Mouse (Mus musculus) MEL (cell line): ENCODE data around the gene Cenpp. TPM values are rescaled to one million over a fixed set of nuclear protein-coding genes. Genes with fewer than 3 reads are reported as not detected.

Experiments
- DNase-seq: peaks from one replicate; pipeline ENCODE4 v3.0.0; 2011; ENCODE audit warnings: low read depth, low spot score
- H3K27ac ChIP-seq: 2 replicates; pipeline ENCODE4 v1.5.1; 2012; ENCODE audit warnings: low read depth, mild to moderate bottlenecking, control low read depth, low read length, moderate library complexity; ENCODE audit not compliant: control insufficient read depth
- H3K27me3 ChIP-seq, 2 experiments: fragments of 150-350 bp in 1 of 2; sonication (generic) in 1 of 2; 2 replicates each; pipeline ENCODE4 v1.6.1; 2012; ENCODE audit warnings: low read length in 2 of 2, mild to moderate bottlenecking in 2 of 2, improper control_type of control experiment in 1 of 2, moderate library complexity in 1 of 2; ENCODE audit not compliant: insufficient read depth in 2 of 2, control insufficient read depth in 1 of 2
- H3K36me3 ChIP-seq, 2 experiments: 2 replicates each; pipeline ENCODE4 v1.6.1; 2012 to 2014; ENCODE audit warnings: low read length in 2 of 2, improper control_type of control experiment in 1 of 2, inconsistent platforms in 1 of 2, mild to moderate bottlenecking in 1 of 2; ENCODE audit not compliant: insufficient read depth in 2 of 2, control insufficient read depth in 1 of 2
- H3K4me1 ChIP-seq, 2 experiments: fragments of 150-350 bp in 1 of 2; sonication (generic) in 1 of 2; 2 replicates each; pipeline ENCODE4 v1.6.1; 2012; ENCODE audit warnings: low read length in 2 of 2, improper control_type of control experiment in 1 of 2, mild to moderate bottlenecking in 1 of 2; ENCODE audit not compliant: insufficient read depth in 2 of 2, control insufficient read depth in 1 of 2
- H3K4me3 ChIP-seq, 2 experiments: fragments of 150-350 bp in 1 of 2; sonication (generic) in 1 of 2; 2 replicates each; pipeline ENCODE4 v1.5.1; 2012; ENCODE audit warnings: low read depth in 2 of 2, low read length in 2 of 2, mild to moderate bottlenecking in 2 of 2, moderate library complexity in 2 of 2, control low read depth in 1 of 2, improper control_type of control experiment in 1 of 2; ENCODE audit not compliant: control insufficient read depth in 1 of 2, insufficient read depth in 1 of 2
- H3K79me2 ChIP-seq: 2 replicates; pipeline ENCODE4 v1.6.1; 2012; ENCODE audit warnings: mild to moderate bottlenecking, low read length, moderate library complexity; ENCODE audit not compliant: control insufficient read depth, poor library complexity, insufficient read depth
- H3K9ac ChIP-seq: 2 replicates; pipeline ENCODE4 v1.6.1; 2012; ENCODE audit warnings: low read depth, mild to moderate bottlenecking, control low read depth, low read length, moderate library complexity; ENCODE audit not compliant: control insufficient read depth, poor library complexity, severe bottlenecking
- H3K9me3 ChIP-seq: fragments of 150-350 bp; sonication (generic); replicated peaks from 2 replicates; pipeline ENCODE4 v1.6.1; 2012; ENCODE audit warnings: mild to moderate bottlenecking, low read length, improper control_type of control experiment, moderate library complexity; ENCODE audit not compliant: insufficient read depth
- BHLHE40 ChIP-seq: IDR thresholded peaks from 2 replicates; pipeline ENCODE4 v1.6.1; 2012; ENCODE audit warnings: low read depth, mild to moderate bottlenecking, inconsistent platforms, low read length, improper control_type of control experiment, borderline replicate concordance
- CHD1 ChIP-seq: IDR thresholded peaks from 2 replicates; pipeline ENCODE4 v1.6.1; 2012; ENCODE audit warnings: low read depth, mild to moderate bottlenecking, inconsistent platforms, low read length, improper control_type of control experiment
- E2F4 ChIP-seq: IDR thresholded peaks from 2 replicates; pipeline ENCODE4 v1.6.1; 2011; ENCODE audit warnings: low read depth, low read length, improper control_type of control experiment, borderline replicate concordance
- ELF1 ChIP-seq: IDR thresholded peaks from 2 replicates; pipeline ENCODE4 v1.6.1; 2014; ENCODE audit warnings: low read depth, mild to moderate bottlenecking, inconsistent platforms, low read length, improper control_type of control experiment, moderate library complexity
- ETS1 ChIP-seq: IDR thresholded peaks from 2 replicates; pipeline ENCODE4 v1.6.1; 2012; ENCODE audit warnings: low read depth, mild to moderate bottlenecking, inconsistent platforms, low read length, improper control_type of control experiment, moderate library complexity
- GABPA ChIP-seq: IDR thresholded peaks from 2 replicates; pipeline ENCODE4 v1.6.1; 2012; ENCODE audit warnings: low read depth, mild to moderate bottlenecking, inconsistent platforms, low read length, improper control_type of control experiment, moderate library complexity
- GATA1 ChIP-seq: IDR thresholded peaks from 2 replicates; pipeline ENCODE4 v1.6.1; 2011; ENCODE audit warnings: low read depth, low read length, improper control_type of control experiment
- JUND ChIP-seq: IDR thresholded peaks from 2 replicates; pipeline ENCODE4 v1.6.1; 2011; ENCODE audit warnings: low read depth, mild to moderate bottlenecking, improper control_type of control experiment, low read length
- KAT2A ChIP-seq: conservative IDR thresholded peaks from 2 replicates; pipeline ENCODE4 v1.6.1; 2012; ENCODE audit warnings: low read depth, low read length, improper control_type of control experiment, inconsistent platforms
- MAX ChIP-seq: IDR thresholded peaks from 2 replicates; pipeline ENCODE4 v1.6.1; 2011; ENCODE audit warnings: low read length, improper control_type of control experiment
- MAZ ChIP-seq: IDR thresholded peaks from 2 replicates; pipeline ENCODE4 v1.6.1; 2012; ENCODE audit warnings: low read depth, mild to moderate bottlenecking, inconsistent platforms, low read length, improper control_type of control experiment
- MXI1 ChIP-seq: IDR thresholded peaks from 2 replicates; pipeline ENCODE4 v1.6.1; 2011; ENCODE audit warnings: mild to moderate bottlenecking, low read depth, low read length, improper control_type of control experiment
- MYB ChIP-seq: IDR thresholded peaks from 2 replicates; pipeline ENCODE4 v1.6.1; 2011; ENCODE audit warnings: mild to moderate bottlenecking, low read depth, low read length, improper control_type of control experiment
- MYC ChIP-seq: IDR thresholded peaks from 2 replicates; pipeline ENCODE4 v1.6.1; 2011; ENCODE audit warnings: low read depth, mild to moderate bottlenecking, low read length, improper control_type of control experiment, moderate library complexity
- NELFE ChIP-seq: IDR thresholded peaks from 2 replicates; pipeline ENCODE4 v1.6.1; 2011; ENCODE audit warnings: low read depth, low read length, improper control_type of control experiment
- POLR2A ChIP-seq, 2 experiments: IDR thresholded peaks; 2 replicates each; pipeline ENCODE4 v1.6.1; 2011 to 2012; ENCODE audit warnings: low read length in 2 of 2, mild to moderate bottlenecking in 2 of 2, control low read depth in 1 of 2, improper control_type of control experiment in 1 of 2, low read depth in 1 of 2, moderate library complexity in 1 of 2; ENCODE audit not compliant: control insufficient read depth in 1 of 2, insufficient read depth in 1 of 2, poor library complexity in 1 of 2
- POLR2AphosphoS2 ChIP-seq: IDR thresholded peaks from 2 replicates; pipeline ENCODE4 v1.6.1; 2011; ENCODE audit warnings: low read length, improper control_type of control experiment
- POLR2AphosphoS5 ChIP-seq: IDR thresholded peaks from 2 replicates; pipeline ENCODE4 v1.6.1; 2012; ENCODE audit warnings: low read depth, borderline replicate concordance, mild to moderate bottlenecking, inconsistent platforms, low read length, moderate library complexity, mixed read lengths
- RAD21 ChIP-seq: IDR thresholded peaks from 2 replicates; pipeline ENCODE4 v1.6.1; 2011; ENCODE audit warnings: mild to moderate bottlenecking, low read depth, low read length, improper control_type of control experiment
- SIN3A ChIP-seq: IDR thresholded peaks from 2 replicates; pipeline ENCODE4 v1.6.1; 2012; ENCODE audit warnings: low read length, improper control_type of control experiment, inconsistent platforms
- TAL1 ChIP-seq: IDR thresholded peaks from 2 replicates; pipeline ENCODE4 v1.6.1; 2012; ENCODE audit warnings: mild to moderate bottlenecking, inconsistent platforms, low read length, moderate library complexity, mixed read lengths
- TCF12 ChIP-seq: IDR thresholded peaks from 2 replicates; pipeline ENCODE4 v1.6.1; 2014; ENCODE audit warnings: low read depth, mild to moderate bottlenecking, inconsistent platforms, low read length, improper control_type of control experiment, moderate library complexity
- UBTF ChIP-seq: IDR thresholded peaks from 2 replicates; pipeline ENCODE4 v1.6.1; 2012; ENCODE audit warnings: low read depth, mild to moderate bottlenecking, inconsistent platforms, low read length, improper control_type of control experiment, moderate library complexity, borderline replicate concordance; ENCODE audit not compliant: insufficient read depth
- USF1 ChIP-seq: IDR thresholded peaks from 2 replicates; pipeline ENCODE4 v1.6.1; 2014; ENCODE audit warnings: low read depth, mild to moderate bottlenecking, inconsistent platforms, low read length, improper control_type of control experiment, moderate library complexity
- USF2 ChIP-seq, 2 experiments: IDR thresholded peaks; 2 replicates each; pipeline ENCODE4 v1.6.1; 2011 to 2012; ENCODE audit warnings: improper control_type of control experiment in 2 of 2, low read length in 2 of 2, borderline replicate concordance in 1 of 2, inconsistent platforms in 1 of 2, low read depth in 1 of 2, mild to moderate bottlenecking in 1 of 2; ENCODE audit not compliant: insufficient read depth in 1 of 2
- ZC3H11A ChIP-seq: IDR thresholded peaks from 2 replicates; pipeline ENCODE4 v1.6.1; 2012; ENCODE audit warnings: low read depth, mild to moderate bottlenecking, inconsistent platforms, low read length, improper control_type of control experiment
- ZKSCAN1 ChIP-seq: IDR thresholded peaks from 2 replicates; pipeline ENCODE4 v1.6.1; 2012; ENCODE audit warnings: low read depth, mild to moderate bottlenecking, inconsistent platforms, low read length, improper control_type of control experiment, moderate library complexity
- ZMIZ1 ChIP-seq: IDR thresholded peaks from 2 replicates; pipeline ENCODE4 v1.6.1; 2012; ENCODE audit warnings: low read depth, mild to moderate bottlenecking, inconsistent platforms, low read length, improper control_type of control experiment, moderate library complexity
- ZNF384 ChIP-seq: IDR thresholded peaks from 2 replicates; pipeline ENCODE4 v1.6.1; 2012; ENCODE audit warnings: low read depth, mild to moderate bottlenecking, inconsistent platforms, low read length, improper control_type of control experiment
- polyA plus RNA-seq, 2 experiments: library from polyadenylated mRNA; stranded (reverse) in 1 of 2; unstranded in 1 of 2; fragments of >175 nt in 1 of 2; fragments of >200 nt in 1 of 2; gene quantifications; 2 replicates each; pipeline versions ENCODE4 v1.2.1 to v1.2.4; 2012; ENCODE audit warnings: low replicate concordance in 2 of 2, low read depth in 1 of 2; ENCODE audit not compliant: insufficient read length in 2 of 2, insufficient read depth in 1 of 2, missing spikeins in 1 of 2
- total RNA-seq: library from RNA; depleted of rRNA; stranded (reverse); fragments of 300-350 nt; gene quantifications from 2 replicates; pipeline ENCODE4 v1.2.3, GENCODE M21; 2012

Gene Cenpp
- total and polyA plus RNA-seq, 3 experiments, result 13.2 to 17.9 TPM; not detected in 1

- H3K4me1 ChIP-seq, result peaks cover 0 to 5% of the 10 kb centered on the region in 2 experiments; a peak in 2 of 4 replicates
- H3K9ac ChIP-seq, result no peak overlapping the region
- DNase-seq, result no peak
- no peaks in the 10 kb centered on the region for H3K9me3 ChIP-seq
- H3K36me3 ChIP-seq, result peaks cover 0 to 4% of the 10 kb centered on the region in 2 experiments; a peak in 3 of 4 replicates
- H3K27ac ChIP-seq, result no peak overlapping the region
- no peaks in the 10 kb centered on the region for H3K27me3 ChIP-seq
- TF ChIP-seq KAT2A (no peak), ZNF384 (no peak), GATA1 (no peak), ZC3H11A (no peak), SIN3A (no peak), POLR2AphosphoS2 (no peak), MAZ (no peak), POLR2AphosphoS5 (no peak), GABPA (no peak), TAL1 (no peak), JUND (no peak), MYC (no peak), ZKSCAN1 (no peak), POLR2A (IDR thresholded peaks at IDR 0.05; ENCODE audit: control insufficient read depth in 1 of 2, insufficient read depth in 1 of 2, low read depth in 1 of 2, low read length in 2 of 2, poor library complexity in 1 of 2) (no peak), ZMIZ1 (no peak), MAX (no peak), CHD1 (no peak), E2F4 (no peak), TCF12 (no peak), USF2 (IDR thresholded peaks at IDR 0.05; ENCODE audit: borderline replicate concordance in 1 of 2, insufficient read depth in 1 of 2, low read depth in 1 of 2, low read length in 2 of 2) (no peak)
- H3K79me2 ChIP-seq, result no peaks in the 10 kb centered on the region; the same call in 1 of the 2 replicates
- H3K4me3 ChIP-seq, result no peak overlapping the region
Observed at GRCm38 (mm10) chr13:49623216-49623615, 29.4 kb downstream of the Cenpp start.

GRCm38 (mm10) chr13:49618365-49618764 is 34.2 kb downstream of the Cenpp start:
- Histone ChIP-seq H3K79me2 (no peaks in the 10 kb centered on the region; the same call in 1 of the 2 replicates), H3K9me3 (no peaks in the 10 kb centered on the region), H3K9ac (no peak overlapping the region), H3K4me1 (peaks cover 4 to 21% of the 10 kb centered on the region in 2 experiments; a peak in 3 of 4 replicates), H3K36me3 (peaks cover 0 to 23% of the 10 kb centered on the region in 2 experiments; a peak in 2 of 4 replicates), H3K27me3 (no peaks in the 10 kb centered on the region), H3K27ac (no peak overlapping the region), H3K4me3 (no peak overlapping the region)
- peak; percentile 72 for DNase-seq
- no peak for TF ChIP-seq CHD1
- TF ChIP-seq BHLHE40, result no peak
- no peak for TF ChIP-seq JUND
- TF ChIP-seq MYC, result no peak
- no peak for TF ChIP-seq MYB
- TF ChIP-seq POLR2AphosphoS2, result no peak
- TF ChIP-seq POLR2AphosphoS5, result no peak
- TF ChIP-seq GATA1, result peak; percentile 85
- no peak for TF ChIP-seq NELFE
- no peak for TF ChIP-seq ZKSCAN1
- no peak for TF ChIP-seq POLR2A (IDR thresholded peaks at IDR 0.05; ENCODE audit: control insufficient read depth in 1 of 2, insufficient read depth in 1 of 2, low read depth in 1 of 2, low read length in 2 of 2, poor library complexity in 1 of 2)
- TF ChIP-seq TAL1, result peak; percentile 66
- no peak for TF ChIP-seq ZMIZ1
- TF ChIP-seq MAZ, result no peak
- peak; percentile 22; the same call in 1 of the 2 replicates for TF ChIP-seq MXI1
- no peak for TF ChIP-seq USF1
- peak; percentile 99 for TF ChIP-seq ETS1
- TF ChIP-seq KAT2A, result no peak
- no peak for TF ChIP-seq ZNF384
- no peak for TF ChIP-seq RAD21
- TF ChIP-seq TCF12, result peak; percentile 93
- no peak for TF ChIP-seq UBTF
- no peak for TF ChIP-seq ELF1
- TF ChIP-seq GABPA, result no peak
- no peak for TF ChIP-seq MAX
- no peak for TF ChIP-seq USF2 (IDR thresholded peaks at IDR 0.05; ENCODE audit: borderline replicate concordance in 1 of 2, insufficient read depth in 1 of 2, low read depth in 1 of 2, low read length in 2 of 2)
